Mouse (Mus musculus): Measurements from ENCODE around the gene Ddx52.
A peak's percentile ranks its signal among the peaks of the same experiment; 100 is the strongest.

The Ddx52 gene

GRCm38 (mm10) chr11:83941950-83942840, at the start of gene Ddx52:
Gene Ddx52, plus strand, starts transcription at chr11:83942062.
- peak; percentile 86 for DNase-seq

- DNase-seq = no peak
Observed at GRCm38 (mm10) chr11:83893325-83893724, 48.5 kb upstream of the Ddx52 start.

DNA sequence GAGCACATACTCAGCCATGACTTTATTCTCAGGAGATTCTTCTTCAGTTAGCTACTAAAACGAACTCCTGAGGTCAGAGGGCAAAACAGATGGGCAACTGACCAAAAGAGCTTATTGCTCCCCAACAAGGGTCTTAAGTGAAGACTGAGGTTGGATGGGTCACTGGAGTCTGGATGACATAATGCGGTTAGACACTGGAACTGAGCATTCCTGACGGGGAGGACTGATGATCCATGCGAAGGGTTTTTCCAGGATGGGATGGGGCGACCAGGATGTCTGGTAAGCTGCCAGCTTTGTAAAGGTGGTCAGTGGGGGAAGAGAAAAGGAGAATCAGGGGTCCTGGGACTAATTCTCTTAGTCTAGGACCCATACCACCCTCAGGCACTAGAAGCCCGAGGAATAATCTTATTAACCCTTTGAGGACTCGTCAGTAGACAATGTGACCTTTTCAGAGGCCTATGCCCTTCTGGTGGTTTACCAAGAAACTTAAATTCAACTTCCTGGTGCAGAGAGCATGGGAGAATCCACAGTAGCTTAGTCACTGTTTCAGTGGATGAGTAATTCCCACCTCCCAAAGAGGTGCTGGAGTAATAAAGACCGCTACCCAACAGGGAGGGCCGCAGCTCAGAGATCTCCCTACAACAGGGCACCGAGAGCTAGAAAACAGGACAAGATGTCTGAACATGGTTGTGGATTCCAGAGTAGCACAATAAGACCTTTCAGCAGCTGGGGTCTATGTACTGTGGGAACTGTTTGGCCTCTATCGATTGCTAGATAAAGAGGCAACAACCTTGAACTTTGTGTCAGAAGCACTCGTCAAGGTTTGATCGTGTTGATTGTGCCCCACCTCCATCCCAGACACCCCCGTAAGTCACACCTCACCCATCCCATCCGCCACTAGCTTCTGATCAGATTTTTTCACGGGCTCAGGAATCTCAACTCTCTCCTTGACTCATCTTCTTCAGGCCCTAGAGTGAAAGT, 45.1 kb upstream of the Ddx52 start:
- no peak for DNase-seq

DNA sequence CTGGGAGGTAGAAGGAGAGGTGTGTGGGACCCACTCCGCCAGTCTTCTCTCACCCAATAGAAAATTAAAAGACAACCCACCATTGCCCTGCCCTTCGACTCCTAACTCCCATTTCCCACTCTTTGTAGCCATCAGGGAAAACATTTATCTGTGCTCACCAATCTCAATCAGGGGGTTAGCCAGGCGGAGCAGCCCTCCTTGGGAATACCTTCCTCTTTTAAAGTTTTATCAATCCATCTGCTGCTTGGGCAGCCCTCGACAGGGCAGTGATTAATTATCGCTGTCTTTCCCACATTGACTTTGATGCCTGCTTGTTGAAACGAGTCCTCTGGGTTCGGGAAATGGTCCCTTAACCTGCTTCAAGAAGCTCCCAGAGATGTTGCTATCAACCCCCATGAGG, 44.3 kb upstream of the Ddx52 start:
- DNase-seq = no peak

DNA sequence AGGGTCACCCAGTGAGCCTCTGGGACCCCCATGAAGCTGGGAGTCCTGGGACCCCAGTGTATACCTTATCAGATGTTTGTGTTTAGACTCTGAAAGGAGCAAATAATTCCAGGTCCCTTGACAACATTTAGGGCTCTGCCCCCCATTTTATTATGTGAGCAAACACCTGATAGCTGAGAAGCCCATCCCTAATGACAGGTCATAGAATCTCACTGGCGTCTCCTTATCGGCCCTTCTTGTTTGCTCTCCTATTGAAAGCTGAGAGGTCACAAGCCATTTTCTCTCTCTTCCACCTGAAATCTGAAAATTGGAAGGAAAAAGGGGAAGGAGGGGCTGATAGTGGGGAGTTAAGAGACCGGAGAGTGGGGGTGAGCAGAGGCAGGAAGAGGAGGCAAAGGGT, 39.0 kb upstream of the Ddx52 start:
- DNase-seq = no peak

DNA sequence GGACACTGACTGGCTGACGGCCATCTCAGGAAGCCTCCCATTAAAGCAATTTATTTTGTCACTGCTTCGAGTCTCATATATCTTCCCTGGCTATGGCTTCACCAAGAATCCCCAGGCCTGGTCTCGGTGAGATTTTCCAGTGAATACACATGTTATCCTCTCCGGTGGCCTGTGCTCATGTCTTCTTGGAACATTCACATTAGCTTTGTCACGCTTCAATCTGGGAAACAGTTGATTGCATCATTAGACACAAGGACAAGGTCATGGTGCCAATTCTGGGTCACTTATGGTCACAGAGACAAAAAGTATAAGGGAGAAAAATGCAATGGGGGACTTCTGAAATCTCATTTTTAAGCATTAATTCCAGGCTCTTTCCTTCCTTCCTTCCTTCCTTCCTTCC, 36.1 kb upstream of the Ddx52 start:
- DNase-seq = no peak

GRCm38 (mm10) chr11:83908376-83908775, 33.5 kb upstream of the Ddx52 start:
- no peak for DNase-seq

DNA sequence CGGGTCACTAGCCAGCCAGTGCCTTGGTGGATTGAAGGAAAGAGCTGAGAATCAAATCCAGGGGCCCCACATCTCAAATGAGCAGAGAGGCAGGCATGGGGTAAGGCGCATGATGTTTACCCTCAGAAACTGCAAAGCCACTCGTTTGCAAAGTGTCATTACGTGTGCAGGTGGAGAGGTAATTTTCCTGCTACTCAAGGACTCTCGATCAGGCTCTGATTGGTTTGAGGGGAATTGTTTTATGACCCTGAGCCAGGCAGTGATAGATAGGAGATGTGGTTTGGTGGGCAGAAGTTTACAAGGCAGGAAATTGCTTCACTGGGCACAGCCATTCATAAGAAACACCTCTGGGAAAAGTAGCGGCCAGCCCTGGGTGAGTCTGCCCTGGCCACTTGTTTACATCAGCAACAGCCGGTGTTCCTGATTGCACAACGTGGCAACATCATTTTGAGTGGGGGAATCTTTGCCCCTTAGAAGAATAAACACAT, 28.0 kb upstream of the Ddx52 start:
- DNase-seq = no peak

GRCm38 (mm10) chr11:83914501-83914900, 27.4 kb upstream of the Ddx52 start:
- DNase-seq = no peak

- no peak for DNase-seq
Observed at GRCm38 (mm10) chr11:83922600-83922999, 19.3 kb upstream of the Ddx52 start.

DNA sequence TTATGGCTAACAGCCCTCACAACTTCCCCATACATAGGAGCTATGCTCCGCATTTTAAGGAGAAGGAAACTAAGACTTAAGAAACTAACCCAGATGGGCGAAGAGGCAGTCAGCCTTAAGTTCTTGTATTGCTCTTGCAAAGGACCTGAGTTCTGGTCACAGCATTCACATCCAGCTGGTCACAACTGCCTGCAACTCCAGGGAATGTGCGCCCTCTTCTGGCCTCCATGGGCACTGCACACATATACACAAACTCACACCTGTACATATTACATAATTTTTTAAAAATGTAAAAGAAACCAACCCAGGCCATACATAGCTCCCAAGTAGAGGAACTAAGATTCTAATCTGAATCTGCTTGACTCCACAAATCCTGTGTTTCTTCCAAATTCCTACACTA, 14.8 kb upstream of the Ddx52 start:
- no peak for DNase-seq

GRCm38 (mm10) chr11:83932506-83933106, 9.3 kb upstream of the Ddx52 start:
- no peak for DNase-seq

DNA sequence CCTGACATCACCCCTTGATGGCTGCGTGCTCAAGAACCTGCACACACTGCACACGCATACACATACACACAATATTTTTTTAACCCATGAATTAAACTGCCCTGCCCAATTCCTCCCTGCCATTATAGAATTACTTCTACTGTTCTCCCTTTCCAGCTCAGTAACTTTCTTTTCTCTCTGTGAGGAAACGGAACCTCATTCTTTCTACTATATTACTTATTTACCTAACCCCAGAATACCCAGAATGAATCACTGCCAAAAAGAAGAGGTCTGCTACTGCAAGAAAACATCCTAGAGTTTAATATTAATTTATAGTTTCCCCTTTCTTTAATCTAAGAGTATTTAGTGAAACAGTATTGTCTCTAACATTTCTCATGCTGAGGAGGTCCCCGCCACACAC, 8.5 kb upstream of the Ddx52 start:
- DNase-seq = no peak

- DNase-seq = peak; percentile 69
Observed at GRCm38 (mm10) chr11:83935986-83936665, 5.7 kb upstream of the Ddx52 start.

DNA sequence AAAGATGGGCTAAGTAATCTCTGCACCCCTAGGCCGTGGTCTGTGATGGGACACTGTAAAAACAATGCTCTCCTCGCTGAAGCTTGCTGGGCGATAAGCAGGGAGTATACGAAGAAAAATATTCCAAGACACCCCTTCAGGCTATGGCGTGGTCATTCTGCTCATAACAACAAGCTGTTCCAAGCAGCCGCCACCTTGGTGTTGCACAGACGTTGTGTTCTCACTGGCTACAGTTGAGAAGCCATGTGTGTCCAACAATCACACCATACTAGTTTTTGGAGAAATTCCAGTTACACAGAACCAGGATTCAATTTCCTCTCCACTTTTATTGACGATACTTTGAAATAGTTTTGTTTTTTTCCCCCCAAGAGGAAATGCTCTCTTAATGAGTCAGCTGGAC, 3.3 kb upstream of the Ddx52 start:
- DNase-seq = no peak

GRCm38 (mm10) chr11:83956822-83957221, 15.0 kb downstream of the Ddx52 start:
- DNase-seq = no peak

DNA sequence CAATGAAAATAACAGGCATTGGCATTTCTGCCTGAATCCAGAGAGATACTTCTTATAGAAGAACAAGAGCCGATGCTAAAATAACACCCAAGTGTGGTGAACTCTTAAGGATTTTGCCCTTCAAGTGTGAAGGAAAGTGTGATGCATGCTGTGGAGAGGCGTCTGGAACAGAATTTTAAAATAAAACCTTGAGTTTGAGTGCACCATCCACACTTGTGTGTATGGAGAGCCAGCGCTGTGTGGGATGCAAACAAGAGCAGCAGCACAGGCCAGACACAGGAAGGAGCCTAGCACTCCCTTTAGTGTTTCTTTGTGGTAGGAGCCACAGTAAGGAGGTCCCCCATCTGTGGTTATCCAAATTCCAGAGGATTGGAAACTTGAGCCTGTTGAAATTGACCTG, 20.1 kb downstream of the Ddx52 start:
- no peak for DNase-seq

DNA sequence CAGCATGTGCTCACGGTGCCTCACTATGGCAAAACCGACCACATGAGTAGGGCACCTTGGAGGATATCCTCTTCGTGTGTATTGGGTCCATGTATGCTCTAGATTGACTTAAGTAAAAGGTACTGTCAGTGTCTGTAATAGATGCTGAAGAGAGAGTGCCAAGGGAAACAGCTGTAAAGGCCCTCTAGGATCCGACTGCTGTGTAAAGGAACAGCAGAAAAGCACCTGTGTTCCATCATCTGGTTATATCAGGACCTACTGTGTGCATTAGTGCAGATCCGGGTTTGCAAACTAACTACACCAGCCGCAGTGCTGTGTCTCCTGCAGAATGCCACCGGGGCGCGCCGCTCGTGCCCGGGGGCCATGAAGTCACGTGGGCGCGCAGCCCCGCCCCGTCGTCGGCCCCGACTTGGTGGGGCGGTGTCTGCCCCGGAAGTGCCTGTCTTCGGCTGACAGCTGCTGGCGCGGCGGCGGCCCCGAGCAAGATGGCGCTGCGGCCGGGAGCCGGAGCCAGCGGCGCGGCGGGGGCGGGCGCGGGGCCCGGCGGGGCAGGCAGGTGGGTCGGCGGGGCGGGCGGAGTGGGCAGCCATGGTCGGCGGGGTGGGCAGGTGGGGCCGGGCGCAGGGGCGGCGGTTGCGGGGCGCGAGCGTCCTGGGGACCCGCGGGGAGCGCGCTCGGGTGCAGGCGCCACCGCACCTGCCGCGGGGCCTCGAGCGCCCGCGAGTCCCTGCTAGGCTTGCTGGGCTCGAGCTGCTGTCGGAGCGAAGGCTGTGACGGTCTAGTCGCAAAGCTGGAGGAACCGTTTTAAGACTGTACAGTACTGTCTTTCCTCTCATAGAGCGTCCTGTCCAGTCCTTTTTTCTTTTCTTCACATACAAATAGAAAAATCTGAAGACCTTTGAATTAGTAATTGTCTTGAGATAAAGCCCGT, 22.4 kb downstream of the Ddx52 start, which contains the start of gene Synrg:
TSS of gene Synrg (plus strand) at position 438 of the 931 bp plus-strand sequence.
- DNase-seq = peak; percentile 91

- no peak for DNase-seq
Observed at GRCm38 (mm10) chr11:83967436-83968204, 25.8 kb downstream of the Ddx52 start.

DNA sequence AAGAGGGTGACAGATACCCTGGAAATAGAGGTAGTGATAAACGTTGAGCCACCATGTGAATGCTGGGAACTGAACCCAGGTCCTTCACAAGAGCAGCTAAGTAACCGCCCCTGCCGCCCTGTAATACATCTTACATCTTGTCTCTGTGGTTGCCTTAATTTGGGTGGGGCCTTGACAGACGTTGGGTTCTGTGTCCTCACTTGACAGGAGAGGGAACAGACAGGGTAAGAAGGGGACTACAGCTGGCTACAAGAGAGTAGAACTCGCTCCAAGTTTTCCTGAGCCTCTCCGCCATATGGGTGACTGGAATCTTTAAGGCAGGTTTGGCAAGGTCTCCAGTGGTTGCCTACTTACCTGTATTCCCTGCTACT, 26.3 kb downstream of the Ddx52 start:
- no peak for DNase-seq
